Mouse (Mus musculus) liver, embryonic 14.5 days (tissue): ENCODE data around the gene Dexi. TPM values are rescaled to one million over a fixed set of nuclear protein-coding genes. Genes with fewer than 3 reads are reported as not detected.

Experiments used
- ATAC-seq: fragments of 200-750 bp; cut with Nextera tagmentation; 2 replicates; pipeline ENCODE4 v1.8.0; 2017; ENCODE audit warnings: moderate number of reproducible peaks, mild to moderate bottlenecking, moderate library complexity; ENCODE audit not compliant: insufficient read depth
- DNase-seq, 3 experiments: peaks; one replicate each; pipeline ENCODE4 v3.0.0-alpha.2; 2012 to 2013; ENCODE audit warnings: low read depth in 3 of 3, low spot score in 3 of 3
- H3K27ac ChIP-seq: fragments of 300-500 bp; sonication (generic); 2 replicates; pipeline ENCODE4 v1.5.1; 2014; ENCODE audit warnings: moderate library complexity, mild to moderate bottlenecking, control low read depth, inconsistent platforms
- H3K27me3 ChIP-seq: fragments of 300-500 bp; sonication (generic); 2 replicates; pipeline ENCODE4 v1.6.1; 2014; ENCODE audit warnings: mild to moderate bottlenecking, low read length, moderate library complexity; ENCODE audit not compliant: control insufficient read depth, insufficient read depth
- H3K36me3 ChIP-seq: fragments of 300-500 bp; sonication (generic); replicated peaks from 2 replicates; pipeline ENCODE4 v1.6.1; 2014; ENCODE audit warnings: low read depth; ENCODE audit not compliant: control insufficient read depth, insufficient read depth
- H3K4me1 ChIP-seq, 2 experiments: fragments of 200-500 bp in 1 of 2; fragments of 300-500 bp in 1 of 2; sonication (generic) in 1 of 2; replicated peaks; 2 replicates each; pipeline ENCODE4 v1.6.1; 2012 to 2014; ENCODE audit warnings: antibody characterized with exemption in 1 of 2, inconsistent platforms in 1 of 2, low read length in 1 of 2; ENCODE audit not compliant: control insufficient read depth in 2 of 2, insufficient read depth in 2 of 2
- H3K4me2 ChIP-seq: fragments of 300-500 bp; sonication (generic); 2 replicates; pipeline ENCODE4 v1.6.1; 2014; ENCODE audit warnings: low read depth, mild to moderate bottlenecking, control low read depth, moderate library complexity
- H3K4me3 ChIP-seq, 2 experiments: fragments of 200-500 bp in 1 of 2; fragments of 300-500 bp in 1 of 2; sonication (generic) in 1 of 2; 2 replicates each; pipeline ENCODE4 v1.5.1; 2012 to 2014; ENCODE audit warnings: low read depth in 2 of 2, low read length in 2 of 2, mild to moderate bottlenecking in 2 of 2, control low read depth in 1 of 2, inconsistent platforms in 1 of 2, moderate library complexity in 1 of 2; ENCODE audit not compliant: insufficient read depth in 1 of 2
- H3K9ac ChIP-seq: fragments of 300-500 bp; sonication (generic); replicated peaks from 2 replicates; pipeline ENCODE4 v1.6.1; 2014; ENCODE audit warnings: mild to moderate bottlenecking, control low read depth, moderate library complexity
- H3K9me3 ChIP-seq: fragments of 300-500 bp; sonication (generic); 2 replicates; pipeline ENCODE4 v1.6.1; 2016; ENCODE audit warnings: low read length, mixed read lengths; ENCODE audit not compliant: control insufficient read depth
- CTCF ChIP-seq: IDR thresholded peaks from 2 replicates; pipeline ENCODE4 v1.5.1; 2016; ENCODE audit warnings: antibody characterized with exemption, low read depth, control low read depth
- EP300 ChIP-seq: IDR thresholded peaks from 2 replicates; pipeline ENCODE4 v1.6.1; 2016; ENCODE audit warnings: antibody characterized with exemption, low read depth
- WGBS: fragments of 180-500 bp; shearing (Covaris S2); extraction: QIAGEN DNeasy Blood & Tissue Kit; methylation state at CpG from one replicate; pipeline ENCODE4 v1.1.7; 2014; ENCODE audit not compliant: insufficient replicate concordance; 5-methylcytosine and 5-hydroxymethylcytosine counted together
- polyA plus RNA-seq, 2 experiments: library from polyadenylated mRNA; depleted of rRNA in 1 of 2; stranded (reverse) in 1 of 2; unstranded in 1 of 2; fragments of >200 nt; fragmentation: Nextera tagmentation in 1 of 2; extraction: Ambion mirVana in 1 of 2; gene quantifications; 2 replicates each; pipeline versions ENCODE4 v1.2.1 to v1.2.3; 2012 to 2014

The Dexi gene
- polyA plus RNA-seq (2012; rRNA removed) (4.3 and 4.8 TPM in 2 replicates), polyA plus RNA-seq (2014; fragmentation: Nextera tagmentation; extraction: Ambion mirVana) (3.9 and 4.7 TPM in 2 replicates)

GRCm38 (mm10) chr16:10542698-10543365 lies at the start of gene Dexi:
Gene Dexi, minus strand, starts transcription at chr16:10543054.
- ATAC-seq (peak; percentile 92), DNase-seq (peak; percentile 94 to 96 (median 96))
- Histone ChIP-seq H3K9me3 (no peaks in the 10 kb centered on the region), H3K27me3 (no peaks in the 10 kb centered on the region), H3K9ac (peak within 1 kb of the TSS; percentile 56), H3K4me1 (peaks cover 10 to 22% of the 10 kb centered on the region in 2 experiments), H3K27ac (no peak within 1 kb of the TSS), H3K4me2 (peak within 1 kb of the TSS; percentile 92), H3K36me3 (no peaks in the 10 kb centered on the region), H3K4me3 (peak within 1 kb of the TSS; percentile 63 to 75)
- TF ChIP-seq CTCF (peak; percentile 49), EP300 (no peak)
- under 1% methylated on average over 61 of the region's 61 CpGs for WGBS

GRCm38 (mm10) chr16:10586546-10586945 lies 43.7 kb upstream of the Dexi start:
- no peak for ATAC-seq
- Histone ChIP-seq H3K27me3 (no peaks in the 10 kb centered on the region), H3K27ac (no peak overlapping the region), H3K36me3 (no peaks in the 10 kb centered on the region; the same call in 1 of the 2 replicates), H3K4me1 (peaks cover 0 to 2% of the 10 kb centered on the region in 2 experiments; a peak in 1 of 4 replicates), H3K4me3 (no peak overlapping the region), H3K9ac (no peak overlapping the region), H3K4me2 (no peak overlapping the region), H3K9me3 (no peaks in the 10 kb centered on the region)
- 63% methylated on average over 3 of the region's 3 CpGs for WGBS
- DNase-seq = no peak
- TF ChIP-seq CTCF (no peak; the same call in 1 of the 2 replicates), EP300 (no peak)

- Histone ChIP-seq H3K36me3 (no peaks in the 10 kb centered on the region; the same call in 1 of the 2 replicates), H3K4me1 (peaks cover 0 to 2% of the 10 kb centered on the region in 2 experiments; a peak in 1 of 4 replicates), H3K9ac (no peak overlapping the region), H3K4me3 (no peak overlapping the region), H3K27ac (no peak overlapping the region), H3K27me3 (no peaks in the 10 kb centered on the region), H3K4me2 (no peak overlapping the region), H3K9me3 (no peaks in the 10 kb centered on the region)
- DNase-seq (no peak), ATAC-seq (no peak)
- WGBS = 19% methylated on average over 1 of the region's 1 CpGs
- no peak for TF ChIP-seq CTCF
- TF ChIP-seq EP300 = no peak
Observed at GRCm38 (mm10) chr16:10585165-10585564, 42.3 kb upstream of the Dexi start.

- DNase-seq (no peak), ATAC-seq (no peak)
- no peak overlapping the region for H3K9ac ChIP-seq
- peaks cover 0 to 2% of the 10 kb centered on the region in 2 experiments; a peak in 1 of 4 replicates for H3K4me1 ChIP-seq
- no peaks in the 10 kb centered on the region for H3K27me3 ChIP-seq
- no peak for TF ChIP-seq CTCF
- no peak for TF ChIP-seq EP300
- no peak overlapping the region for H3K4me3 ChIP-seq
- no peak overlapping the region for H3K4me2 ChIP-seq
- no peaks in the 10 kb centered on the region for H3K9me3 ChIP-seq
- H3K27ac ChIP-seq = no peak overlapping the region
- no peaks in the 10 kb centered on the region; the same call in 1 of the 2 replicates for H3K36me3 ChIP-seq
- WGBS = 59% methylated on average over 2 of the region's 2 CpGs
Observed at GRCm38 (mm10) chr16:10581234-10581898, 38.5 kb upstream of the Dexi start.

GRCm38 (mm10) chr16:10578376-10578775 lies 35.5 kb upstream of the Dexi start:
- no peak overlapping the region for H3K4me3 ChIP-seq
- WGBS = 39% methylated on average over 1 of the region's 1 CpGs
- no peaks in the 10 kb centered on the region; the same call in 1 of the 2 replicates for H3K36me3 ChIP-seq
- H3K9ac ChIP-seq = no peak overlapping the region
- ATAC-seq = no peak
- H3K9me3 ChIP-seq = no peaks in the 10 kb centered on the region
- H3K27ac ChIP-seq = no peak overlapping the region
- no peaks in the 10 kb centered on the region for H3K27me3 ChIP-seq
- no peak for DNase-seq
- no peaks in the 10 kb centered on the region for H3K4me1 ChIP-seq
- H3K4me2 ChIP-seq = no peak overlapping the region
- no peak for TF ChIP-seq CTCF
- no peak for TF ChIP-seq EP300
